Mouse (Mus musculus) embryo, embryonic 11.5 days (tissue): ENCODE data around the gene Ctnnd2.

Source experiments
- DNase-seq: peaks from one replicate; pipeline ENCODE4 v3.0.0-alpha.2; 2012; ENCODE audit warnings: low read depth, low spot score

The Ctnnd2 gene

DNA sequence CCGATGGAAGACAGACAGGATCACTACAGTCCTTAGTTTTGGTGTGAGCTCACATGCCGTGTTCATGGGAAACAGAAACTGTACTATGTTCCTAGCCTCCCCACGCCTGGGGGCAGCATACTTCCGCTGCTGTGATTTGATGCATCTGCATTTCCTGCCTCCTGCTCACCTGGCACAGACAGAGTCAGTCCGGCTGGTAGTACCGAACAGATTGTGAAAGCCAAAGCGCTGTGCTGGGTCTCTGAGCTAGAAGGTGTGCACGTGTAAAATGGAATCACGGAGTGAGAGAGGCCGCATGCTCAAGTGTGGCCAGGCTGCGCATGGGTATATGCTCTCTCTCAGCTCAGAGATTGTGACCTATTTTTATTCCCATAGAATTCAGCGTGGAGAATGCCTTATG, 820.0 kb downstream of the Ctnnd2 start:
- DNase-seq, result no peak

DNA sequence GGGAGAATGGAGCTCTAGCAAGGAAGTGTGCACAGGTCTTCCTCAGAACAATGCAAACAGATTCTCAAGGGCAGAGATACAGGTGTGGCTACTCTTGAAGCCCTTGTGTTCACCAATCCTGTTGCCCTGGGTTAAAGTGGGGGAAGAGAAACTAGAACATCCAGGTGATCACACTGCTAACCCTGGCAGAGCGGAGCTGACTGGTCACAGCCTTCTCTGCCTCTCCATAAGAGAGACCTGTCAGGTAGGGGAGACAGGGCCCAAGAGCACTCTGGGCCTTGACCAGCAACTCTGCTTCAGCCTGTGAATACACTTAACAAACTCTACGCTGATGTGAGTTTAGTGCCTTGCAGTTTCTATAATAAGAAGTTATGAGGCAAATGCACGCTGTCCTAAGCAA, 820.5 kb downstream of the Ctnnd2 start:
- DNase-seq, result no peak

DNA sequence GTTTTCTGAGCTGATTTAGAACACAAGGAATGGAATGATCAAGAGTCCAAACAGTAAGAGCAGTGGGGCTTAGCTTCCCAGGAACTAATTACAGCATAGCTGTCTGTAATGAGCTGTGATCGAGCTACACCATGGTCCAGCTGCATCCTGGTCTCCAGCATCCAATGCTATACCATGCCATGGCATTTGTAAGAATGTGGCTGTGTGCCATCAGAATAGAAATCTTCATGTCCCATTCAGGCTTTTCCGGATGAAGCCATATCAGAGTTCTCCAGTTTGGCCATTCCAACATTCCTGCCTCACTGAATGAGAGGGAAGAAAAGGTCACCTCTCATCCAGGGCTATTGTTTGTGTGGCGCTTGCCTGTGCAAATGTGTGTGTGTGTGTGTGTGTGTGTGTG, 823.0 kb downstream of the Ctnnd2 start:
- DNase-seq, result no peak

DNA sequence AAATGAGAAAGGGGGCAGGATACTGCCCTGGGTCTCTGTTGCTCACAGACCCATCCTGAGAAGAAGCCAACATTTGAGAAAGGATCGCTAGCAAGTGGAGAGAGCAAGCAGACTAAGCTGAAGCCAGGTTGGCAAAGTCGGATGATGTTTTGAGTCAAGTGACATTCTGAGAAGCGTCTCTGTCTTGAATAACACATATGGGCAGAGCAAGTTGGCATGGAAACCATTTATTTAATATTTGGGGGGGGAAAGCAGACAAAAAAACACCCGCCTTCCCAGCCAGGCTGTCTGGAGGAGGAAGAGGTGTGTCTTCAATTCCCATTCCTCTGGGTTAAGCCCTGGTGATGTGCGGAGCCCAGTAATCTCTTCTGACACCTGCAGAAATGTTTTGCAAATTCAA, 832.1 kb downstream of the Ctnnd2 start:
- no peak for DNase-seq

DNA sequence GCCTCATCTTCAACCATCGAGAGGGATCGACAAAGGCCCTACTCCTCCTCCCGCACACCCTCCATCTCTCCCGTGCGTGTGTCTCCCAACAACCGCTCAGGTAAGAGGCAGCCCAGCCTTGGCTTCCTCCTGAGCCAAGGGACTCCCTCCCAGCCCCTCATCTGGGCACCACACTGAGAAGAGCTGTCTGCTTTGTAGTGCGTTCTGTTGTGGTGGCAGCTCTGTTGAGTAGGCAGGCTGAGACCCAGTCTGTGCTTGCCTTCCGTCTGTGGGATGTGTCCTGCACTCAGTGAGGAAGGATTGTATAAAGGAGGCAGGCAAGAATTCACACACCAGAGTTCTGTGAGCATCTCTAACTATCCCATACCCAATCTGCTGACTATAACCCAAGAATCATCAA, 832.6 kb downstream of the Ctnnd2 start:
- no peak for DNase-seq

DNA sequence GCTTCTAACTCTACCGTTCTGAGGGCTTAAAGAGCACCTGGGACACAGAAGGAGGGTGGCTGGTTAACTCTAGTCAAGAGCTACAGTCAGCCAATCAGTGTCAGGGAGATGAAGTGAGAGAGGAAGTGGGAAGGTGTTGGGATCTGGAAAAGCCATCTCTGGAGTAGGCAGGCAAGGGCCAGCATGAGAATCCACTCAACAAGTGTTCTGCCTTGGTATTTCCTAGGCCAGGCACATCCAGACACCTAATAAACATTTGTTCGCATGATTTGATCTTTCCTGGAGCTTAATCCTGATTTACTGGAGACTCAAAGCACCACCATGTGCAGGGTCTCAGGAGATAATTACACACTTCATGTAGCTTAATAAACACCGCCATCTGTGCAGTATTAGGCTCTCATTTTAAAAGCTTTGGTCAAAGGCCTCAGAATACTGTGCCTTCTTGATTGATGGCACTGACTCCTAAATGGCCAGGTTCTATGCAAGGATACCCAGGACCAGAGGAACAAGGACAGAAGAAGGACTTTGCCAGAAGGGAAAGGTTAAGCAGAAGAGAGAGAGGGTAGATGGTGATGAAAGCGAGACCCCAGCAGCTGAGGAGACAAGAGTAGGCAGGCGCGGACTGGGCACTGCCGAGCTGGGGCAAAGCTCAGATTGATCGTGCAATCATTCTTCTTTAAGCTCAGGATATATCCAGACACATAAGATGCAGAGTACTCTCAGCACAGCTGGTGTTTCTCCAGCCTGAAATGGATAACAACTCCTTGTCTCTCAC, 833.8 kb downstream of the Ctnnd2 start:
- DNase-seq, result no peak

DNA sequence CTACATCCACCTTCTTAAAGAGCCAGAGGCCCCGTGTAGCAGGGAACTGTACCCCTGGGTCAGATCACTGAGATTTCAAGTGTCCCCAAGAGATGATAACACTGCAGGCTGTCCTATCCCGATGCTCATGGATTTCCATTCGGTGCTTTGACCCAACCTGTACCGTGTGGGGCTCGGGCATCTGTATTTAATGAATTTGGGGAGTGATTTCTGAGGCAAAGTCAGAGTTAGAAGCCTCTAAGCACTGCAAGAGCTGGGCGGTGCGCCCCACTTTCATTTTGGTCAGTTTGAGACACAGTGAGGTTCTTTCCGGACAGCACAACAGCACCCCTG, 834.4 kb downstream of the Ctnnd2 start:
- DNase-seq, result no peak

DNA sequence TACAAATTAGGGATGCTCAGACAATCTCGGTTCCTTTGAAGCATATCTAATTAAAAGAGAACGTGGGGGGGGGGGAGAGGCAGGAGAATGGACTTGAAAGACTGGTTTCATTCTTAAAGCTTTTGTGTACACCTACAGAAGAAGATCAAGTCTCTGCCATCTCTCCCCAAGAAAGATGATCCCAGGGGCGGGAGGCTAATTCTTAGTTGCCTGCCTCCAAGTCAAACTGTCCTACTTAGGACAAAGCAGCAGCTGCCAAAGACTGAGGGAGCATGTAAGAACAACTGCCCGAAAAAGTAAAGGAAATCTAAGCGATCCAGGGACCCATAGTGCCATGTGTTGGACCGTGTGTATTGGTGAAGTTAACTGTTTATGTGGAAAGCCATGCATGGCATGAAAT, 836.2 kb downstream of the Ctnnd2 start:
- no peak for DNase-seq

DNA sequence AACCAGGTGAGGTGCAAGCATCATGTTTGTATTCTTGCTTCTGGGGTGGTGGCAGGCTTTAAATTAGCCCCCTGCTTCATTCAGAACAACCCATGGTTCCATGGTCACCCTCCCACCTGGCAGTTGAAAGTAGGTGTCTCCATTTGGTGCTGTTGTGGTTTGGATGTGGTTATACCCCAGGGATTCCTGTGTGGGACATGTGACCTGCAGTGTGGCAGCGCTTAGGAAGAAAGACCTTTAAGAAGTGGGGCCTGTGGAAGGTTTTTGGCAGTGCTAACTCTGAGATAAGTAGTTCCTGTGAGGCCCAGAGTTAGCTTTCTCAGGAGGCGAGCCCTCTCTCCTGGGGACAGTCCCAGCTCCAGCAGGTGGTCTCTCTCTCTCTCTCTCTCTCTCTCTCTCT, 848.4 kb downstream of the Ctnnd2 start:
- no peak for DNase-seq

DNA sequence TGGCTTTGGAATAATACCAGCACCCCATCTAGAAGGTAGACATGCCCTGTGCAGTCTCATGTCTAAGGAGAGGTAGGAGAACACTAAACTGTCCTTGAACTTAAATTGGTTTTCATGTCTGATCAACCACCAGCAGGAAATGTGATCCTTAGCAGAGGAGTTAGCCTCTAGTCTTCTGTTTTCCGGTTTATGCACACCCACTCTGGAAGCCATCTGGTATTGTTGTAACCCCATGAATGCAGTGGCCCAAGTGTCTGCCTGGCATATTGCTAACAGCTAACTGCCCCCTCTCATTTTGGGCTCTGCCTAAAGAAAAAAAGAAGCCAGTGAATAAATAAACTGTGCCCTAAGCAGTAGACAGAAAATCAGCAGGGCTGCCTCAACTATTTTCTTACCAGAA, 849.6 kb downstream of the Ctnnd2 start:
- DNase-seq, result no peak

DNA sequence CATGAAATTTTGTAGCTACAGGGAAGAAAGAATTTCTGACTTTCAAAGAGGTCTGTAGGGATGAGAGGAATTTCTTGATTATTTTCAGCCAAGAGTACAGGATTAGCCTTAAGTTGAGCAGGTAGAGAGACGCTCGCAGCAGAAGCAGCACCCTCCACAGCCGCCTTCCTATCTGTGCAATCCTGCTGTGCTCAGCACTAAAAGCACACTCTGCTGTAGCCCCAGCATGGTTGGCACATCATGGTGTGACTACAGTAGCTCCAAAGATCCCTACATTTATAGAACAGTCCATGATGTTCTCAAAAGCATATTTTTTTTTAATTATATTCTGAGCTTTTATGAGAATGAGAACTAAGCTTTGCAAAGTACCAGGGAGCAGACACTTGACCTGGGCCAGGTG, 850.1 kb downstream of the Ctnnd2 start:
- DNase-seq, result no peak

DNA sequence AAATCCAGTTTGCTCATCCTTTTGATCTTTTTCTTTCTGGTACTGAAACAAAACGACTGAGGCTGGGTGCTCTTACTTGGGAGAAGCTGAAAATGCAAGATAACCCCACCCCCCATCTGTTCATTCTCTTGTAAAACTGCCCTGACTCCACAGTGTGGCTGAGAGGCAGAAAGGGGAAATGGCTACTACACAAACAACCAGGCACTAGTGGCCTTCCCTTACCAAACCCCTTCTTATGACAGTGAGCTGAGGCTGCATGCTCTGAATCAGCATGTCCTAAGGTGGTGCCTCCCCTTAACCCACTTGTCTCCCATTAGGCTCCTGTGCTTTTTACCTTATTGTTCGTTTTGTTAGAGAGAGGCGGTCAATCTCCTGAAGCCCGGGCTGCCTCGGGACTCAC, 851.4 kb downstream of the Ctnnd2 start:
- no peak for DNase-seq

DNA sequence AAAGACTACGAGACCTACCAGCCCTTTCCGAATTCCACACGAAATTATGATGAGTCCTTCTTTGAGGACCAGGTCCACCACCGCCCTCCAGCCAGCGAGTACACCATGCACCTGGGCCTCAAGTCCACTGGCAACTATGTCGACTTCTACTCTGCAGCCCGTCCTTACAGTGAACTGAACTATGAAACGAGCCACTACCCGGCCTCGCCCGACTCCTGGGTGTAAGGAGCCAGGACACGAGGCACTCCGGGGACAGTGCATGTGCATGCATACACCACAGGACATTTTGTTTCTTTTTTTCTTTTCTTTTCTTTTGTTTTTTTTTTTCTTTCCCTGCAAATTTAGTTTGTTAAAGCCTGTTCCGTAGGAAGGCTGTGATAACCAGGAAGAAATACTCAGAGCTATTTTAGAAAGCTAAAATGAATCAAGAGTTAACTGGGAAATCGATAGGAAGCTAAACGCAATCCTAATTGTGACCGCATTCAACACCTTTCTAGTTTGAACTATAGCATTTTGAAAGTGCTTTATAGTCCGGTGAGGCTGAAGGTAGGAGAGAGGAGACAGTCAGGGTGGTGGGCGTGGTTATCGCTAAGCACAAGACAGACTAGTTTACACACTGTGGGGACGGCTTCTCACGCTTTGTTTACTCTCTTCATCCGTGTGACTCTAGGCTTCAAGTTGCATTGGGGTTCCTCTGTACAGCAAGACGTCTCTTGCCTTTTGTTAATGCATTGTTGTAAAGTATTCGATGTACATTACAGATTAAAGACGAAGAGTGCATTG, 855.2 kb downstream of the Ctnnd2 start:
- DNase-seq, result no peak

DNA sequence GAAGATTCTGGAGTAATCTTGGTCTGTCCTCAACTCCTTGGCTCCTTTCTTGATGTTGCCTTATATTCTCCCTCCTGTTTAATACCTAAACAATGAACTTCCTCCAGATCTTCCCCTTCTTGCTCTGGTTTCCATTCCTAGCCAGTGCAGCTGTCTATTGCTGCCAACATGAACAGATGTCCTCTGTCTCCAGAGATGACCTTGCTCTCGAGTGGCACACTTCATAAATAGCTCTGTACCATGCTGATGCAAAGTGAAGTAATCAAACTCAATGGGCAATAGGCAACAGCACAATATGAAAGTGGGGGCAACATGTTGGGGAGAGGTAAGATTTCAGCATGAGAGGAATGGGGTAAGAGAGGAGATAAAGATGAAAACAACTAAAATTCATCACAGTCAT, 872.6 kb downstream of the Ctnnd2 start:
- DNase-seq, result no peak

DNA sequence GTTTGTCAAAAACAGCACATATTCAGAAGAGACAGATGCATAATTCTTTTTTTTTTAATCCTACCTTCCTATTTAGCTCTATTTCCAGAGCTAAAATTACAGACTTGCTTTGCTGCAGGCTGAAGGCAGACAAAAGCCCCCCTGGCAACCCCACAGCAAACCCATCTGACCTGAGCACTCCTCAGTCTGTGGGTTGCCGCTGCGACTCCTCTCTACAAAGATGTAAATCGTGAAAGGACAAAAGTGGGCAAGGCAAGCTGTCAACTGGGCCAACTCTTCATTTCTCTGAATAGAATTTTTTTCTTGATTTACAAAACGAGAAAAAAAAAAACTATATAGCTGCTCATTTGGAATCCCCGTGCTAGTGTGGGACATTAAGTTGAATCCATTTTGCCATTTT, 879.1 kb downstream of the Ctnnd2 start:
- DNase-seq, result no peak

DNA sequence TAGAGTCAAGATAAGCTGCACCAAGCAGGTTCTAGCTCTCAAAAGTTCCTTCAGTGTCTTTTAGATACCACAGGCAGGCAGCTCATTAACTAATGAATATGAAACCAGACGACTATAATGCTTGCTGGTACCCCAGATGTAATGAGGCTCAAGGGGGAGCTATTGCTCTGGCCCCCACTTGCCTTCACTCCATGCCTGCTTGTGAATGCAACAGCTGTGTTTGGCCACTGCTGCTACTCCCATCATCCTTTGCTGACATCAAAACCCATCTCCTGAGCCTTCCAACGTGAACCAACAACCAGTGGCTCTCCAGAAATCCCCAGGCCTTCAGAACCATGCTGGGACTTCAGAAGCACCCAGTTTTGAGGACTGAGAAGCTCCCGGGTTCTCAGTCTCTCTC, 883.8 kb downstream of the Ctnnd2 start:
- no peak for DNase-seq

DNA sequence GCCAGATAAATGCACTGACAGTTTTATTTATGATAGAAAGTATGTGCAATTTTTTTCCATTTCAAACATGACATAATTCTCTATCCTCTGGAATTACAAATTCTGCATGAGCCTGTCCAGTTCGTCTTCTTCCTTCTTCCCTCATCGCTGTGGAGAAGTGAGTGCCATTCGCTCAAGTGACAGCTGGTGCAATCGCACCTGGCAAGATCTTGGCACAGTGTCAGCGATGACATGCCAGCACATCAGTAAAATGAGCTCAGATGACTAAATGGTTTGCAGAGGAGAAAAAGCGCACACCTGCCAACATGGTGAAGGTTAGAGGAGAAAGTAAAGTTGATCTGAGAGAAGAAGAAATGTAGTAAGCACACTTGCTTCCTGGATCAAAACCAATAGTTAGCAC, 885.9 kb downstream of the Ctnnd2 start:
- DNase-seq, result no peak

DNA sequence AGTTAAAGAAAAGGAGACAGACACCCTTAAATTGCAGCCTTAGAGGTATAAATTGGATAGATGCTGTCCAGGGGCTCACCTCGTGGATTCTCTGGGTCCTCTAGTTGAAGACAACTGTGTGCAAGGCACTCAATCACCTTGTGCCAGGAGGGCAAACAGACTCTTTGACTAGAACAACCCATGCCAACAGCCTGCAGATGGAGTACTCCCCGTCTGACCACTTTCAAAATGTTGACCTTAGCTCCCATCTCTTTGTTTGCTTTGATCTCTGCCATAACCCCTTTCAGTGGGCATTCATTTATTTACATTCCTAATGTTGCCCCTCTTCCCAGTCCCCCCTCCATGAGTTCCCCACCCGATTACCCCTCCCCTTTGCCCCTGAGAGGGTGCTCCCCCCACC, 891.3 kb downstream of the Ctnnd2 start:
- DNase-seq, result no peak

DNA sequence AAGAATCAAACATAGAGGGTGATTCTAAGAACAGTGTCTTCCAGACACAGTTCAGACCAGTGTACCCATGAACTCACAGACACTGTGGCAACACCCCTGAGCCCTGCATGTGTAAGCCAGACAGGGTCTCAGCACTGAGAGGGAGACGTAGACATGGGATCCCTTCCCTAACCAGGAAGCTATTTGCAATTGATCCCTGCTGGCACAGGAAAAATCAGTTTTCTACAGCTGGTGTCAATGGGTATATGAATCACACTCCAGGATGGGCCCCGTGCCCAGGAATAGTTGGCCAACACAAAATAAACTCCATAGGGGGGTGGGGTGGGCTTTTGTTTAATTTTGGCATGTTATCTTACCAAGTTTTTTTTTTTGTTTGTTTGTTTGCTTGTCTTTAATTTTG, 895.7 kb downstream of the Ctnnd2 start:
- no peak for DNase-seq

DNA sequence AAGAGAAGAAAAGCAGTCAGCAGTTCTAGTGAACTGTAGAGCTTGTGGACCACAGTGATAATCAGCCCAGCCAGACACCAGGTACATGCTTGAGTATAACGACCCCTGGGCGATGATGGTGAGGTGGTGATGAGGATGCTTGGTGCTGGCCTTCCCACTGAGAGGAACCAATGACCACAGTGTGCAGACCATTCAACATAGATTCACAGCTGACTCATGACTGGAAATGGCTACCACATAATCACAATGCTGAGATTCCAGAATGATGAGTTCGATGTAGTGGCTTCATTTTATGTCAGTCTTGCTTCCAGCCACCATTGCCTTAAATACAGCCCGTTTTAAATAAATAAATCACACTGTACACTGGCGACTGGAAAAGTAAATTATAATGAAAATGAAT, 897.9 kb downstream of the Ctnnd2 start:
- no peak for DNase-seq
